Mouse (Mus musculus): ENCODE data around the gene Vps72.

Vps72 gene

DNA sequence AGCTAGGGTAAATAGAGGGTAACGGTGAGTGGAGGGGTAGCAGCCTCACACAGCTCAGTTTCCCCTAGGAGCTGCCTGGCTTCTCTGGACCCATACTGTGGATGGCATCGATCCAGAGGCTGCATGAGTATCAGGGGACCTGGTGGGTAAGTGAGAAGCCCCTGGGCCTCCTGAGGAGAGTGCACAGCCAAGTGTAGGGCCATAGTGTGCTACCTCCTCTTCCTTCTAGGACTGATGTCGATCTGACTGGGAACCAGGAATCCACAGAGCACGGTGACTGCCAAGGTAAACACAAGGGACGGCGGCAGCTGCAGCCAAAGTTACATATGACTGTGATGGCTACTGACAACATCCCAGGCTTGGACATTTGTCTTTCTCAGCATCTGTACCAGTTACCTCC is 60.3 kb downstream of the Vps72 start:
- DNase-seq, result no peak

All from lung, postnatal 10 days (tissue).